ENCODE assay signal across 8 mouse cellular contexts in the genomic region with DNA sequence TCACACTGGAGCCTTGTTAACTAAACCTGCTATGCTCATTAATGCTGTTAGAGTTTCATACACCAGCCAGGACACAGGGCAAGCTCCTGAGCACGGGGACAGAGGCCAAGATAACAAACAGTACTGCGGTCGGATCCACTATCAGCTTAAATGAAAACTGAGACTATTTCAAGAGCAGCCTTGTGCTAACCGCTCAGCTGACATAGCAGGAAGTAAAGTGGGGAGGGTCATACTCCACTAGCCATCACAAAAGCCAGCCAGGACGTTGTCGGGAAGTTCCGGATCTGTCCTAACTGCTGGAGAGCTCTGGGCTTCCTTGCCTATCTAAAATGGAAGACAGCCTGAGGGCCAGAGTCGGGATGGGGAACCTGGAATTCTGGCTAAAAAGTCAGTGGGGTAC. TPM values are rescaled to one million over a fixed set of nuclear protein-coding genes. Genes with fewer than 3 reads are reported as not detected.
DNase-seq lines count a peak whose midpoint lies in the region; ATAC-seq and TF ChIP-seq lines count a peak whose summit lies in the region.

No protein-coding gene starts in this region.

- H3K36me3 ChIP-seq in lung, embryonic 14.5 days (ENCODE audit: insufficient read depth), result peaks cover 6% of the 10 kb centered on the region; the same call in 1 of the 2 replicates
- H3K36me3 ChIP-seq in liver, postnatal 0 days (replicated peaks; ENCODE audit: insufficient read depth, low read length), result no peaks in the 10 kb centered on the region

- H3K4me2 ChIP-seq in lung, embryonic 14.5 days, result peak overlapping the region; percentile 91
- peak overlapping the region; percentile 44 for H3K4me2 ChIP-seq in liver, postnatal 0 days (ENCODE audit: low read depth, low read length)

- H3K4me1 ChIP-seq in lung, embryonic 14.5 days (ENCODE audit: insufficient read depth), result peaks cover 6% of the 10 kb centered on the region; the same call in 1 of the 2 replicates
- H3K4me1 ChIP-seq in lung, adult 2 months (ENCODE audit: control insufficient read depth, insufficient read depth, low read length), result peaks cover 3% of the 10 kb centered on the region; the same call in 1 of the 2 replicates
- peaks cover 7% of the 10 kb centered on the region for H3K4me1 ChIP-seq in liver, postnatal 0 days (ENCODE audit: insufficient read depth)

- TF ChIP-seq EP300 in liver, postnatal 0 days (IDR thresholded peaks at IDR 0.05; ENCODE audit: low read depth), result no peak

- WGBS in lung, embryonic 14.5 days, result 16% methylated on average over 8 of the region's 8 CpGs
- 14% methylated on average over 8 of the region's 8 CpGs for WGBS in lung, adult 2 months
- WGBS in liver, postnatal 0 days (ENCODE audit: insufficient replicate concordance), result 12% methylated on average over 8 of the region's 8 CpGs

- no peaks in the 10 kb centered on the region; the same call in 1 of the 2 replicates for H3K27me3 ChIP-seq in lung, embryonic 14.5 days (ENCODE audit: insufficient read depth, low read length)
- peaks cover 26% of the 10 kb centered on the region for H3K27me3 ChIP-seq in liver, postnatal 0 days (ENCODE audit: insufficient read depth, low read length)

- peak overlapping the region; percentile 15; the same call in 1 of the 2 replicates for H3K4me3 ChIP-seq in lung, embryonic 14.5 days (ENCODE audit: low read depth, low read length)
- H3K4me3 ChIP-seq in lung, adult 2 months (replicated peaks; ENCODE audit: extremely low read depth, low read depth, low read length), result no peak overlapping the region
- 0 out of 2 replicates have a peak overlapping the region, but pooled peaks have one; percentile 4 for H3K4me3 ChIP-seq in liver, postnatal 0 days (ENCODE audit: low read depth, low read length)

- no peaks in the 10 kb centered on the region for H3K9me3 ChIP-seq in lung, embryonic 14.5 days (ENCODE audit: low read depth, low read length)
- no peaks in the 10 kb centered on the region for H3K9me3 ChIP-seq in liver, postnatal 0 days (ENCODE audit: low read length)

- H3K27ac ChIP-seq in lung, embryonic 14.5 days (ENCODE audit: low read depth), result peak overlapping the region; percentile 78
- no peak overlapping the region for H3K27ac ChIP-seq in liver, postnatal 0 days (ENCODE audit: low read depth)

- peak overlapping the region; percentile 41 for H3K9ac ChIP-seq in lung, embryonic 14.5 days
- H3K9ac ChIP-seq in liver, postnatal 0 days (replicated peaks), result no peak overlapping the region

- peak; percentile 60 for DNase-seq in lung, embryonic 14.5 days
- DNase-seq in lung, adult 2 months, result no peak
- peak; percentile 12 for DNase-seq in induced T-regulatory cell, adult 2 months (ENCODE audit: low read depth)
- no peak for DNase-seq in liver, postnatal 0 days
- no peak for DNase-seq in adrenal gland, adult 8-10 months
- no peak for DNase-seq in right cerebral cortex, adult 18-20 months
- DNase-seq in thymus, postnatal 0 days (ENCODE audit: low spot score), result no peak
- no peak for DNase-seq in thymus, postnatal 25 days

- ATAC-seq in lung, embryonic 14.5 days (ENCODE audit: insufficient read depth), result no peak
- ATAC-seq in liver, postnatal 0 days, result no peak

- no peak for TF ChIP-seq CTCF in lung, embryonic 14.5 days (IDR thresholded peaks at IDR 0.05; ENCODE audit: low read depth)
- no peak for TF ChIP-seq CTCF in lung, adult 2 months (IDR thresholded peaks at IDR 0.05; ENCODE audit: insufficient read depth, low read length)
- TF ChIP-seq CTCF in liver, postnatal 0 days (IDR thresholded peaks at IDR 0.05; ENCODE audit: low read depth), result no peak

- TF ChIP-seq POLR2A in lung, adult 2 months (IDR thresholded peaks at IDR 0.05; ENCODE audit: borderline replicate concordance, extremely low read depth, low read depth, low read length), result no peak

RNA-seq across cellular contexts. Expression of a gene that starts 4.2 kb away (rescaled TPM):
- polyA plus RNA-seq in lung, embryonic 14.5 days (2014; fragmentation: Nextera tagmentation; extraction: Ambion mirVana), result 72.6 and 80.5 TPM in 2 replicates
- 0.34 and 1.1 TPM in 2 replicates for polyA plus RNA-seq in lung, adult 2 months (2012; rRNA removed)
- polyA plus RNA-seq in liver, postnatal 0 days (2015; fragmentation: Nextera tagmentation; extraction: Ambion mirVana), result 1.1 and 2.4 TPM in 2 replicates
- total RNA-seq in adrenal gland, adult 8-10 months (2022), result 1 to 10 TPM; 2.8 to 4.0 (median 3.1) TPM
- 0.59 and 1.2 TPM in 2 replicates for polyA plus RNA-seq in thymus, postnatal 0 days (2015; fragmentation: Nextera tagmentation; extraction: Ambion mirVana)

RNA-seq across cellular contexts. Expression of a gene that starts 51.7 kb away (rescaled TPM):
- polyA plus RNA-seq in lung, embryonic 14.5 days (2014; fragmentation: Nextera tagmentation; extraction: Ambion mirVana), result 300 and 305 TPM in 2 replicates
- 59.9 and 66.2 TPM in 2 replicates for polyA plus RNA-seq in lung, adult 2 months (2012; rRNA removed)
- 33.5 and 37.1 TPM in 2 replicates for polyA plus RNA-seq in liver, postnatal 0 days (2015; fragmentation: Nextera tagmentation; extraction: Ambion mirVana)
- 100 to 1,000 TPM; 105 to 167 (median 132) TPM for total RNA-seq in adrenal gland, adult 8-10 months (2022)
- 234 and 249 TPM in 2 replicates for polyA plus RNA-seq in thymus, postnatal 0 days (2015; fragmentation: Nextera tagmentation; extraction: Ambion mirVana)

RNA-seq across cellular contexts. Expression of a gene that starts 51.8 kb away (rescaled TPM):
- polyA plus RNA-seq in lung, embryonic 14.5 days (2014; fragmentation: Nextera tagmentation; extraction: Ambion mirVana), result 33.7 and 36.8 TPM in 2 replicates
- 3.8 and 8.3 TPM in 2 replicates for polyA plus RNA-seq in lung, adult 2 months (2012; rRNA removed)
- 25.9 and 28.8 TPM in 2 replicates for polyA plus RNA-seq in liver, postnatal 0 days (2015; fragmentation: Nextera tagmentation; extraction: Ambion mirVana)
- total RNA-seq in adrenal gland, adult 8-10 months (2022), result 10 to 100 TPM; 48.9 to 56.3 (median 52.6) TPM
- 35.3 and 37.0 TPM in 2 replicates for polyA plus RNA-seq in thymus, postnatal 0 days (2015; fragmentation: Nextera tagmentation; extraction: Ambion mirVana)

Comparison
In these comparisons a context has a peak if more than half of its experiments do, and no peak if none do; other contexts are left out.
1. DNase-seq: peak in lung, embryonic 14.5 days (single experiment) and induced T-regulatory cell, adult 2 months (single experiment); none in lung, adult 2 months (single experiment), liver, postnatal 0 days (single experiment), adrenal gland, adult 8-10 months (single experiment), right cerebral cortex, adult 18-20 months (single experiment), thymus, postnatal 0 days (single experiment) and thymus, postnatal 25 days (single experiment).
2. RNA of a gene that starts 4.2 kb away (polyA plus RNA-seq): 72.6 to 80.5 TPM in lung, embryonic 14.5 days; 0.59 to 1.2 TPM in thymus, postnatal 0 days, 0.34 to 1.1 TPM in lung, adult 2 months and 1.1 to 2.4 TPM in liver, postnatal 0 days; every median in the first group is over 10 times any median in the second.